Mouse (Mus musculus) heart, embryonic 14.5 days (tissue): ENCODE data around the gene Trappc10. TPM values are rescaled to one million over a fixed set of nuclear protein-coding genes. Genes with fewer than 3 reads are reported as not detected.
"Not testable (repeated sequence)": the region's sequence is repeated elsewhere in the genome, so short reads cannot be mapped to it uniquely, and the experiment has no call there.

Experiments used
- ATAC-seq: fragments of 200-750 bp; cut with Nextera tagmentation; 2 replicates; pipeline ENCODE4 v1.8.0; 2017; ENCODE audit warnings: low read depth, moderate TSS enrichment; ENCODE audit not compliant: insufficient number of reproducible peaks, insufficient read depth, low FRiP score
- H3K27ac ChIP-seq, 2 experiments: fragments of 200-500 bp in 1 of 2; fragments of 300-500 bp in 1 of 2; sonication (generic) in 1 of 2; replicated peaks in 1 of 2; 2 replicates each; pipeline ENCODE4 v1.5.1; 2012 to 2014; ENCODE audit warnings: low read depth in 2 of 2, low read length in 2 of 2, control low read depth in 1 of 2, mild to moderate bottlenecking in 1 of 2, mixed read lengths in 1 of 2; ENCODE audit not compliant: control insufficient read depth in 1 of 2, insufficient read depth in 1 of 2
- H3K27me3 ChIP-seq: fragments of 300-500 bp; sonication (generic); 2 replicates; pipeline ENCODE4 v1.6.1; 2014; ENCODE audit warnings: mild to moderate bottlenecking, low read length, control low read depth; ENCODE audit not compliant: control insufficient read depth, insufficient read depth
- H3K36me3 ChIP-seq: fragments of 300-500 bp; sonication (generic); 2 replicates; pipeline ENCODE4 v1.6.1; 2014; ENCODE audit warnings: mild to moderate bottlenecking, control low read depth, low read length, mixed read lengths; ENCODE audit not compliant: control insufficient read depth, insufficient read depth
- H3K4me1 ChIP-seq, 2 experiments: fragments of 200-500 bp in 1 of 2; fragments of 300-500 bp in 1 of 2; sonication (generic) in 1 of 2; 2 replicates each; pipeline ENCODE4 v1.6.1; 2012 to 2014; ENCODE audit warnings: low read length in 2 of 2, control low read depth in 1 of 2, mixed read lengths in 1 of 2; ENCODE audit not compliant: control insufficient read depth in 2 of 2, insufficient read depth in 2 of 2
- H3K4me2 ChIP-seq: fragments of 300-500 bp; sonication (generic); 2 replicates; pipeline ENCODE4 v1.6.1; 2014; ENCODE audit warnings: mild to moderate bottlenecking, low read length
- H3K4me3 ChIP-seq, 2 experiments: fragments of 200-500 bp in 1 of 2; fragments of 300-500 bp in 1 of 2; sonication (generic) in 1 of 2; 2 replicates each; pipeline ENCODE4 v1.5.1; 2012 to 2014; ENCODE audit warnings: low read length in 2 of 2, mild to moderate bottlenecking in 2 of 2, control low read depth in 1 of 2, low read depth in 1 of 2, moderate library complexity in 1 of 2; ENCODE audit not compliant: control insufficient read depth in 1 of 2, insufficient read depth in 1 of 2
- H3K9ac ChIP-seq: fragments of 300-500 bp; sonication (generic); 2 replicates; pipeline ENCODE4 v1.6.1; 2014; ENCODE audit warnings: mild to moderate bottlenecking, low read length
- H3K9me3 ChIP-seq: fragments of 300-500 bp; sonication (generic); 2 replicates; pipeline ENCODE4 v1.6.1; 2016; ENCODE audit warnings: low read length, control low read depth; ENCODE audit not compliant: control insufficient read depth
- WGBS: fragments of 180-500 bp; shearing (Covaris S2); extraction: QIAGEN DNeasy Blood & Tissue Kit; methylation state at CpG from one replicate; pipeline ENCODE4 v1.1.7; 2014; 5-methylcytosine and 5-hydroxymethylcytosine counted together
- polyA plus RNA-seq: library from polyadenylated mRNA; unstranded; fragments of >200 nt; fragmentation: Nextera tagmentation; extraction: Ambion mirVana; gene quantifications from 2 replicates; pipeline ENCODE4 v1.2.1, GENCODE M21; 2014

The Trappc10 gene
- polyA plus RNA-seq, 1 experiment from 2014 or later: 19.0 TPM

DNA sequence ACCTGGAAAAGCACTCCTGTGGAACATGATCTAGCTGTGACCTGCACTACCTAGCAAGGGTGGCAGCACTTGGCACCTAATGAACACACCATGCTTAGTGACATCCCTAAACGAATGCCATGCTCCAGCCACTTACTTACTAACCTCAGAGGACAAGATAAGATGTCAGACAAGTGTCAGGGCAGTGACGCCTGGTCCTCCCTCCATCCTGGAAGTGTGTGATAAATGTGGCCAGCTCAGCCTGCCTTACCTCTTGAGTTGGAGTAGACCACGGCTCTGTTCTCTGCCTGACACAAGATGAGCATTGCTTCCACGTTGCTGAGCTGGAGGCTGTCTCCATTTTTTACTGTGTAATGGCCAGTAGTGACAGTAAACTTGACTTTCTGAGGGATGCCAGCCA lies 43.3 kb downstream of the Trappc10 start:
- no peaks in the 10 kb centered on the region for H3K9me3 ChIP-seq
- H3K36me3 ChIP-seq: peaks cover 97% of the 10 kb centered on the region
- H3K4me2 ChIP-seq: no peak overlapping the region
- no peak overlapping the region for H3K4me3 ChIP-seq
- no peak overlapping the region for H3K27ac ChIP-seq
- no peaks in the 10 kb centered on the region for H3K27me3 ChIP-seq
- H3K4me1 ChIP-seq: no peaks in the 10 kb centered on the region
- no peak for ATAC-seq
- H3K9ac ChIP-seq: no peak overlapping the region
- 59% methylated on average over 4 of the region's 4 CpGs for WGBS

DNA sequence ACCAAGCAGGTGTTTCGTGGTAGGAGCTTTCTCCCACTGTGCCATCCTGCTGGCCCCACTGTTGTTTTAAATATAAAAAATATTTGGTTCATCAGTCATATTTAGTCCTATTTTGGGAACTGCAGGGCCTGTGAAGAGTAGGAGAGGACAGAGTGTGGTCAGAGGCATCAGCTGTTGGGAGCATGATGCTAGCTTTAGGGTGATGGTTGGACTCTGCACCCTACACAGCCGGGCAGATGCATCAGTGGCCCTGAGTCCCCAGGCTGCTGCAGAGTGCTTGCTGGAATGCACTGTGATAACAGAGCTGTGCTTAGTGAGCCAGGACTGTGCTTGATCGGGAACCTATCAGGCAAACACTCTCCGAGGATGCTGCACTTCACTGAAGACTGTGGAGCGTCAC lies 51.5 kb downstream of the Trappc10 start:
- Histone ChIP-seq H3K9me3 (no peaks in the 10 kb centered on the region), H3K36me3 (peaks cover 100% of the 10 kb centered on the region), H3K9ac (no peak overlapping the region), H3K4me1 (no peaks in the 10 kb centered on the region), H3K27me3 (no peaks in the 10 kb centered on the region), H3K27ac (no peak overlapping the region), H3K4me2 (no peak overlapping the region), H3K4me3 (no peak overlapping the region)
- WGBS: 65% methylated on average over 5 of the region's 5 CpGs
- ATAC-seq: no peak

DNA sequence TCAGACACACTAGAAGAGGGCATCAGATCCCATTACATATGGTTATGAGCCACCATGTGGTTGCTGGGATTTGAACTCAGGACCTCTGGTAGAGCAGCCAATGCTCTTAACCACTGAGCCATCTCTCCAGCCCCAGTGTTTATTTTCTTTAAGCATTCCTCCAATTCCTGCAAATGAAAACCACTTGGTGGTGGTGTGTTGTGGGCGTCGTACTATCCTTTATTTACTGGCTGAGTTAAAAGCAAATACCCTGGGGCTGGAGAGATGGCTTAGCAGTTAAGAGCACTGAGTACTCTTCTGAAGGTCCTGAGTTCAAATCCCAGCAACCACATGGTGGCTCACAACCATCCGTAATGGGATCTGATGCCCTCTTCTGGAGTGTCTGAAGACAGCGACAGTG lies 58.4 kb downstream of the Trappc10 start:
- H3K4me1 ChIP-seq, H3K27me3 ChIP-seq, H3K27ac ChIP-seq, H3K4me3 ChIP-seq, ATAC-seq, H3K9ac ChIP-seq, H3K9me3 ChIP-seq, H3K4me2 ChIP-seq: not testable (repeated sequence)
- H3K36me3 ChIP-seq: peaks cover 65% of the 10 kb centered on the region
- WGBS: 85% methylated on average over 4 of the region's 4 CpGs

DNA sequence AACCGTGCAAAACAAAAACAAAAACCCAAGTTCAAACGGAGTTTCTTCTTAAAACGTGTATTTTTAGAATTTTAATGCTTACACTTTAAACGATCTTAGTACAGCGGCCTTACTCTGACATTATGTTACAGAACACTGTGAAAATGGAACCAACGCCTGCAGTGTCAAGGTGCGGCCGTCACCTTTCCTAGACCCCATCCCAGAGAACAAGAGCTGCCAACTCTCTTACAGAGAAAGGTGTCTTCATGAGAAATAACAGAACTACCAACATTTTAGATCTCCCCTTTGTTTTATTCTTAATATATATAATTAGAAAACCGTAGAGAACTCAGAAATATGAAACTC lies 59.1 kb downstream of the Trappc10 start:
- Histone ChIP-seq H3K36me3 (peaks cover 65% of the 10 kb centered on the region), H3K27me3 (no peaks in the 10 kb centered on the region), H3K9ac (peak overlapping the region; percentile 72), H3K4me1 (peaks cover 6 to 7% of the 10 kb centered on the region in 2 experiments; a peak in 3 of 4 replicates), H3K9me3 (no peaks in the 10 kb centered on the region), H3K4me3 (peak overlapping the region; percentile 66 to 76), H3K4me2 (peak overlapping the region; percentile 68), H3K27ac (peak overlapping the region; percentile 78 to 93)
- no peak for ATAC-seq
- 23% methylated on average over 9 of the region's 9 CpGs for WGBS

DNA sequence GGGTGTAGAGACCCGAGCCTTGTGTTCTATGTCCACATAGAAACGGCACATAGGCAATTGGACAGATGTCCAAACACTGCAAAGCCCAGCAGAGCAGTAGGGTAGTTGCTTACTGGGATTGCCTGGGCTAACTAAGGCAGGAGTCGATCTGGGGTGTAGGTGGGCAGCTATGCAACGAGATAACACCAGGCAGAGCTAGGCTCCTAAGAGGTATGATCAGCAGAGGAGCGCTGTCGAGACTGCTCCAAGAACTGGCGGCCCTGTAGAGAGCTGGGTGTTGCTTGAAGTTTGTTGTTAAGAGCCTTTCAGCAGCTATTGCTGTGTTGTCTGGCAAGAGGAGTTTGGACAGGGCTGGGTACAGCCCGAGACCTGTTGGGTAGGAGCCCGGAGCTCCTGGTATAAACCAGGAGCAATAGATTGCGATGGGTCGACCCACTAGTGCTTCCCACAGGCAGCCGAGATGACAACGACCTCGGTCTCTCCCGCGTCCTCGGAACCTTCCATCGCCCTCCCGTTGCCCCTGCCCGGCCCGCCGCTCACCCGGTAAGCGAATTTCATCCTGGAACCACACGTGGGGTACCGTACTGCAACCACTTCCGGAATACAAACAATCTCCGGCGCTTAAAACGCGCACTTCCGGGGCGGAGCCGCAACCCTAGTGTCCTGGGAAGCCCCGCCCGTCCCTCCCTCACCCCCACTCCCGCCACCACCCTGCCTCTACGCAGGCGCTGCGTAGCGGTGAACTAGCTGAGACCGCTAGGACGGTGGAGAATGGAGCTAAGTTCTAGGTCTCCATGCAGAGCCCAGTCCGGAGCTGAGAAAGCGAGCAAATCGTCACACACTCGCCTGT lies 59.7 kb downstream of the Trappc10 start, which contains the start of gene Pwp2:
Pwp2 (minus strand) TSS at position 619 of the 850 bp plus-strand sequence.
- peak within 1 kb of the TSS; percentile 78 to 93 for H3K27ac ChIP-seq
- 1% methylated on average over 46 of the region's 47 CpGs for WGBS
- H3K9ac ChIP-seq: peak within 1 kb of the TSS; percentile 72
- H3K27me3 ChIP-seq: no peaks in the 10 kb centered on the region
- H3K4me1 ChIP-seq: peaks cover 6 to 7% of the 10 kb centered on the region in 2 experiments; a peak in 3 of 4 replicates
- peak; percentile 91 for ATAC-seq
- peaks cover 65% of the 10 kb centered on the region for H3K36me3 ChIP-seq
- peak within 1 kb of the TSS; percentile 66 to 76 for H3K4me3 ChIP-seq
- no peaks in the 10 kb centered on the region for H3K9me3 ChIP-seq
- peak within 1 kb of the TSS; percentile 68 for H3K4me2 ChIP-seq

DNA sequence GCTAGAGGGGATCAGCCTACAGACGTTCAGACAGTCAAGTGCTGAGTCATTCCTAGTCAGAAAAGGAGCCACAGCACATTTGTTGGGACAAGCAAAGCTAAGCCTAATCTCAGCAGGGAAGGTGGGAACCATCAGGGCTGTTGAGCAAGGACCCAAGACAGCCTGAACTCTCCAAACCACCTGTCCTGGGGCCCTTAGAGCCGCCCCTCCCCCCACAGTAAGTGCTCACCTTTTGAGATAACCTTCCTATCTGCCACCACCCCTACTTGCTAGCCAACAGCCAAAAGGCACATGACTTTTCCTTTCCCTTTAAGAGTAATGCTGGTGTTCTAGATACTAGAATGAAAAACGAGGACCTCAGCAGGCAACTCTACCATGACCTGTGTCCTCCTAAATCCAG lies 60.9 kb downstream of the Trappc10 start:
- H3K27ac ChIP-seq: no peak overlapping the region
- ATAC-seq: no peak
- H3K4me2 ChIP-seq: no peak overlapping the region
- no peaks in the 10 kb centered on the region for H3K27me3 ChIP-seq
- 69% methylated on average over 3 of the region's 3 CpGs for WGBS
- peaks cover 65% of the 10 kb centered on the region for H3K36me3 ChIP-seq
- no peak overlapping the region for H3K4me3 ChIP-seq
- peaks cover 6 to 7% of the 10 kb centered on the region in 2 experiments; a peak in 3 of 4 replicates for H3K4me1 ChIP-seq
- H3K9me3 ChIP-seq: no peaks in the 10 kb centered on the region
- H3K9ac ChIP-seq: no peak overlapping the region

DNA sequence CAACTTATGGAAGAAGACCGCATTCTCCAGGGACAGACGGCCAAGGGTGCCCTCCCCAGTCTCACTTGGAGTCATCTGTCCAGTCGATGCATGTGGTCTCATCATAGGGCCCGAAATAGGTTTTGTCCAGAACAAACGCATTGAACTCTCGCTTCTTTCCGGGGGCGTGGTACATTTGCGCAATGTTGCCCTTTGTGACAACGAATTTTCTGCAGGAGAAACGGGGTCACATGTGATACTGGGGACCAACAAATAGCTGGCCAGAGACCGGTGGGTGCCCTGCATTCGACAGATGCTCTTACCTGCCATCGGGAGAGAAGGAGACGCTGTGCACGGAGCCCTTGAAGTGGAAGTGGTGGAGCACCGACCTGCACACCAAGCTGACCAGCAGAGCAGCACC lies 62.1 kb downstream of the Trappc10 start:
- H3K36me3 ChIP-seq: peaks cover 65% of the 10 kb centered on the region
- H3K4me1 ChIP-seq: peaks cover 6 to 7% of the 10 kb centered on the region in 2 experiments; a peak in 3 of 4 replicates
- 92% methylated on average over 17 of the region's 17 CpGs for whole genome bisulfite sequencing
- no peak overlapping the region for H3K4me3 ChIP-seq
- H3K27ac ChIP-seq: no peak overlapping the region
- H3K27me3 ChIP-seq: no peaks in the 10 kb centered on the region
- H3K9me3 ChIP-seq: no peaks in the 10 kb centered on the region
- ATAC-seq: no peak
- no peak overlapping the region for H3K9ac ChIP-seq
- H3K4me2 ChIP-seq: no peak overlapping the region
